Mouse (Mus musculus) T-helper 1 cell (primary cell): ENCODE measurements around the gene Tex30.

ENCODE experiments used
- in situ Hi-C: fragments of 300-600 bp; cut with MboI, MseI; formaldehyde crosslinking; loops from one replicate; pipeline ENCODE4 v1.15.1; 2025; ENCODE audit warnings: high pct_unique_total_duplicates

Gene Tex30

DNA sequence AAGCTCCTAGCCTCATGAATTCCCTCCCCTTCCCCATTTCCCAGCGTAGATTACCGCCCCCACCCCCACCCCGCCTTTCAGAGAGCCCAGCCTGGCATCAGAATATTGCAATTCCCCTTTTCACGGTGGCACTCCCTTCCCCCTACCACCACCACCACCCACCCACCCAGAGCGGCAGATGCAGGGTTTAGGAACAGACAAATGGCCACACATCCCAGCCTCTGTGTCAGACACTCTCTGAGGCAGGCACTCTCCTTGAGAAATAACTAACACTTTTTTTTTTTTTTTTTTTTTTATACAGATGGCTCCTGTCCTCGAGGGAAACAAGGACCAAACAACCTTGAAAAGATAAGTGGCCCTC, 59.7 kb downstream of the Tex30 start:
- in situ Hi-C loops = no loop called here

DNA sequence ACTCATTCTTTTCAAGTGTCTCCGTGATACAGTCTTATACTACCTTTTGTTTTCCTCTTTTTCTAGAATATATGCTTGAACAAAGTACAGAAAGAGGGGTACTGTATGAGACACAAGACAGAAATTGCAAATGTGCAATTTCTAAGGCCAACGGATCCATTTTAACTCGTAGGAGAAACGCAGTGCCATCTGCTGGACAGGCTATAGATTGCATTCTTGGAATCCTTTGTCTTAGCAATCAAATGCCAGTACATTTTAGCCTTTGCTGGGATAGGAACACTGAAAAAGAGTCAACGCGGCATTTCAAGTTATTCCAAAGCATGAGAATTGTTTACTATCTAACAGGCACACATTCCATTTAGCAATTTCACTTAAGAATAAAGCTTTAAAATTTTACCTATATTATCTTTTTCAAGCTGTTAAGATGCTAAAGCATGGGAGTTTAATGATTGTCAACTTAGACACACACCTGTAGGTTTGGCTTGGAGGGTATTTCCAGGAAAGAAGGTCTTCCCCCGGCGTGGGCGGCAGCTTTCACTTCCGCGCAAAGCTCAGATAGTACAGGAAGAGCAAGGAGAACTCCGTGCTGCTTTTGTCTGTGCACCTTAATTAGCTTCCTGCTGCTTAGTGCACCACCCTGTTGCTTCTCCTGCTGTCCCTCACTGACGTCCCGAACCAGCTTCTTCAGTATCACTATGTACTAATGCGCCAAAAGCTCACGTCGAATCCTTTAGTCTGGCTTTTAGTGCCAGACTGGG, 60.3 kb downstream of the Tex30 start:
- in situ Hi-C loops = no loop called here
